Mouse (Mus musculus): ENCODE data around the gene Zmym5. TPM values are rescaled to one million over a fixed set of nuclear protein-coding genes. Genes with fewer than 3 reads are reported as not detected.

Zmym5 gene
- 13.9 and 15.8 TPM in 2 replicates for polyA plus RNA-seq (2015; fragmentation: Nextera tagmentation; extraction: Ambion mirVana)

GRCm38 (mm10) chr14:56811701-56812339 is at the start of gene Zmym5:
Gene Zmym5 (minus strand): TSS chr14:56811716.

GRCm38 (mm10) chr14:56778200-56778932 is 33.1 kb downstream of the Zmym5 start, which contains the start of gene Pspc1:
Gene Pspc1 (minus strand): TSS chr14:56778316.

Other genes starting within 250 kb of the Zmym5 start
- gene Cenpj, start 236.3 kb downstream of the Zmym5 start, polyA plus RNA-seq (2015; fragmentation: Nextera tagmentation; extraction: Ambion mirVana) = 6.2 and 6.5 TPM in 2 replicates
- 6.5 and 9.5 TPM in 2 replicates for gene Parp4, start 236.1 kb downstream of the Zmym5 start, polyA plus RNA-seq (2015; fragmentation: Nextera tagmentation; extraction: Ambion mirVana)
- 21.1 and 22.5 TPM in 2 replicates for gene Mphosph8, start 143.5 kb downstream of the Zmym5 start, polyA plus RNA-seq (2015; fragmentation: Nextera tagmentation; extraction: Ambion mirVana)
- gene Pspc1, start 33.4 kb downstream of the Zmym5 start, polyA plus RNA-seq (2015; fragmentation: Nextera tagmentation; extraction: Ambion mirVana) = 16.3 and 16.7 TPM in 2 replicates
- 7.7 and 11.1 TPM in 2 replicates for gene Zmym2, start 74.9 kb upstream of the Zmym5 start, polyA plus RNA-seq (2015; fragmentation: Nextera tagmentation; extraction: Ambion mirVana)
- gene Gja3, start 246.4 kb upstream of the Zmym5 start, polyA plus RNA-seq (2015; fragmentation: Nextera tagmentation; extraction: Ambion mirVana) = not detected in 2 replicates

Data from spleen, postnatal 0 days (tissue).